In the genomic region with DNA sequence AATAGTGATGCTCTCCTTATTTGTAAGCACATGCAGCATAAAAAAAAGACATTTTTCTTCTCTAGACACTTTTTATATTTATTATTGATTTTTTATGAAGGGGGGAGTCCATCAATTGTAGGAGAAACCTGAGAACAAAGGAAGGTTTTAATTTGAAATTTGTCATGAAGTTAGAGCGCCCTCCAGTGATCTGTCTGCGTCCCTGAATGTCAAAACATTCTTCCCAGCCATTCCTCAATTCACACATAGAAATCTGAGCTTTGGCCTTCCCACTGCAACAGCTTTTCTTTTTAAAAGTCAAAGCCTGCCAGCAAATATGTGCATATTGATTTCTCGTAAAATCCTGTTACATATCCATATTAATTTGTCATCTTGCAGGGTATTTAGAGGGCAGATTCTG, we compare ENCODE assay signal across 9 mouse cellular contexts.
DNase-seq lines count a peak whose midpoint lies in the region; TF ChIP-seq lines count a peak whose summit lies in the region.
"Had no signal": no experiment of that assay in that cellular context is flagged by ENCODE, and none has a peak within 500 bp of the region (broad histone marks: within the 10 kb centered on the region; RNA-seq: fewer than 3 reads in every experiment).

No protein-coding gene starts in this region.

- DNase-seq in adrenal gland, postnatal 14 days: peak; percentile 31
- no peak for DNase-seq in adrenal gland, adult 2 months
- peak; percentile 35 for DNase-seq in layer of hippocampus, adult 11-12 months (ENCODE audit: low spot score)
- DNase-seq in layer of hippocampus, postnatal 36 days: no peak
- DNase-seq in brain, embryonic 14.5 days (ENCODE audit: low read depth): peak; percentile 84
- peak; percentile 18 for DNase-seq in mesoderm, embryonic 11.5 days (ENCODE audit: low read depth, low spot score)
- no peak for DNase-seq in urinary bladder, postnatal 14 days (ENCODE audit: low spot score)
- no peak for DNase-seq in spleen, postnatal 36 days (ENCODE audit: low spot score in 2 of 2)
- DNase-seq: lung, postnatal 4 days had no signal

- TF ChIP-seq POLR2A in brain, embryonic 14.5 days (IDR thresholded peaks at IDR 0.05; ENCODE audit: borderline replicate concordance, extremely low read depth, insufficient read depth, insufficient read length, poor library complexity, severe bottlenecking): no peak

- peak; percentile 55; the same call in 1 of the 2 replicates for TF ChIP-seq CTCF in brain, embryonic 14.5 days (IDR thresholded peaks at IDR 0.05; ENCODE audit: borderline replicate concordance, extremely low read depth, insufficient read depth, insufficient read length)

Comparison
In these comparisons a context has a peak if more than half of its experiments do, and no peak if none do; other contexts are left out.
1. DNase-seq: peak in adrenal gland, postnatal 14 days (single experiment), layer of hippocampus, adult 11-12 months (single experiment), brain, embryonic 14.5 days (single experiment) and mesoderm, embryonic 11.5 days (single experiment); none in adrenal gland, adult 2 months (single experiment), layer of hippocampus, postnatal 36 days (0 of 2), urinary bladder, postnatal 14 days (single experiment) and spleen, postnatal 36 days (0 of 2).